Mouse (Mus musculus): Measurements from ENCODE around the gene Zbp1. TPM values are rescaled to one million over a fixed set of nuclear protein-coding genes. Genes with fewer than 3 reads are reported as not detected.

Zbp1 gene
- polyA plus RNA-seq, 1 experiment from 2014 or later = not detected

GRCm38 (mm10) chr2:173216840-173217239, 1.9 kb downstream of the Zbp1 start:
- peak; percentile 29 for DNase-seq (ENCODE audit: low spot score)
- H3K36me3 ChIP-seq (ENCODE audit: control insufficient read depth, insufficient read depth, low read length) = no peaks in the 10 kb centered on the region

GRCm38 (mm10) chr2:173212227-173212626, 6.5 kb downstream of the Zbp1 start:
- H3K27ac ChIP-seq (ENCODE audit: low read depth, low read length) = no peak overlapping the region
- no peaks in the 10 kb centered on the region for H3K36me3 ChIP-seq (ENCODE audit: control insufficient read depth, insufficient read depth, low read length)
- H3K9me3 ChIP-seq (ENCODE audit: control insufficient read depth, low read length) = no peaks in the 10 kb centered on the region
- no peak overlapping the region for H3K4me3 ChIP-seq (ENCODE audit: low read depth, low read length)
- ATAC-seq (replicated peaks; ENCODE audit: low FRiP score) (no peak), DNase-seq (ENCODE audit: low spot score) (no peak)
- no peaks in the 10 kb centered on the region for H3K4me1 ChIP-seq (replicated peaks; ENCODE audit: control insufficient read depth, insufficient read depth, low read length)
- no peak overlapping the region for H3K4me2 ChIP-seq (ENCODE audit: low read depth, low read length, severe bottlenecking)
- 79% methylated on average over 4 of the region's 4 CpGs for WGBS
- H3K27me3 ChIP-seq (ENCODE audit: control insufficient read depth, insufficient read depth, low read length) = no peaks in the 10 kb centered on the region
- no peak overlapping the region for H3K9ac ChIP-seq (ENCODE audit: low read length)

More at GRCm38 (mm10) chr2:173216840-173217239, 1.9 kb downstream of the Zbp1 start:
- 92% methylated on average over 7 of the region's 7 CpGs for WGBS
- Histone ChIP-seq H3K9me3 (ENCODE audit: control insufficient read depth, low read length) (no peaks in the 10 kb centered on the region), H3K9ac (ENCODE audit: low read length) (no peak overlapping the region), H3K4me2 (ENCODE audit: low read depth, low read length, severe bottlenecking) (no peak overlapping the region), H3K4me3 (ENCODE audit: low read depth, low read length) (no peak overlapping the region), H3K27me3 (ENCODE audit: control insufficient read depth, insufficient read depth, low read length) (no peaks in the 10 kb centered on the region), H3K27ac (ENCODE audit: low read depth, low read length) (no peak overlapping the region), H3K4me1 (replicated peaks; ENCODE audit: control insufficient read depth, insufficient read depth, low read length) (no peaks in the 10 kb centered on the region)
- no peak for ATAC-seq (replicated peaks; ENCODE audit: low FRiP score)

GRCm38 (mm10) chr2:173209091-173209815, 9.5 kb downstream of the Zbp1 start:
- WGBS = 93% methylated on average over 7 of the region's 7 CpGs
- no peaks in the 10 kb centered on the region for H3K4me1 ChIP-seq (replicated peaks; ENCODE audit: control insufficient read depth, insufficient read depth, low read length)
- no peaks in the 10 kb centered on the region for H3K9me3 ChIP-seq (ENCODE audit: control insufficient read depth, low read length)
- H3K4me2 ChIP-seq (ENCODE audit: low read depth, low read length, severe bottlenecking) = no peak overlapping the region
- no peaks in the 10 kb centered on the region for H3K36me3 ChIP-seq (ENCODE audit: control insufficient read depth, insufficient read depth, low read length)
- no peaks in the 10 kb centered on the region for H3K27me3 ChIP-seq (ENCODE audit: control insufficient read depth, insufficient read depth, low read length)
- no peak overlapping the region for H3K9ac ChIP-seq (ENCODE audit: low read length)
- no peak for ATAC-seq (replicated peaks; ENCODE audit: low FRiP score)
- DNase-seq (ENCODE audit: low spot score) = peak; percentile 49
- no peak overlapping the region for H3K4me3 ChIP-seq (ENCODE audit: low read depth, low read length)
- no peak overlapping the region for H3K27ac ChIP-seq (ENCODE audit: low read depth, low read length)

GRCm38 (mm10) chr2:173207051-173207450, 11.7 kb downstream of the Zbp1 start:
- H3K4me1 ChIP-seq (replicated peaks; ENCODE audit: control insufficient read depth, insufficient read depth, low read length) = no peaks in the 10 kb centered on the region
- DNase-seq (ENCODE audit: low spot score) = no peak

GRCm38 (mm10) chr2:173205563-173206099, 13.1 kb downstream of the Zbp1 start:
- no peak overlapping the region for H3K4me2 ChIP-seq (ENCODE audit: low read depth, low read length, severe bottlenecking)
- H3K9me3 ChIP-seq (ENCODE audit: control insufficient read depth, low read length) = no peaks in the 10 kb centered on the region
- ATAC-seq (replicated peaks; ENCODE audit: low FRiP score) = no peak
- DNase-seq (ENCODE audit: low spot score) = peak; percentile 46
- no peak overlapping the region for H3K4me3 ChIP-seq (ENCODE audit: low read depth, low read length)
- H3K9ac ChIP-seq (ENCODE audit: low read length) = no peak overlapping the region
- no peaks in the 10 kb centered on the region for H3K36me3 ChIP-seq (ENCODE audit: control insufficient read depth, insufficient read depth, low read length)
- no peak overlapping the region for H3K27ac ChIP-seq (ENCODE audit: low read depth, low read length)
- H3K4me1 ChIP-seq (replicated peaks; ENCODE audit: control insufficient read depth, insufficient read depth, low read length) = no peaks in the 10 kb centered on the region
- no peaks in the 10 kb centered on the region for H3K27me3 ChIP-seq (ENCODE audit: control insufficient read depth, insufficient read depth, low read length)
- 95% methylated on average over 14 of the region's 14 CpGs for WGBS

More at GRCm38 (mm10) chr2:173207051-173207450, 11.7 kb downstream of the Zbp1 start:
- no peak overlapping the region for H3K27ac ChIP-seq (ENCODE audit: low read depth, low read length)
- no peak overlapping the region for H3K4me3 ChIP-seq (ENCODE audit: low read depth, low read length)
- H3K9me3 ChIP-seq (ENCODE audit: control insufficient read depth, low read length) = no peaks in the 10 kb centered on the region
- no peak overlapping the region for H3K4me2 ChIP-seq (ENCODE audit: low read depth, low read length, severe bottlenecking)
- WGBS = 91% methylated on average over 3 of the region's 3 CpGs
- no peaks in the 10 kb centered on the region for H3K36me3 ChIP-seq (ENCODE audit: control insufficient read depth, insufficient read depth, low read length)
- ATAC-seq (replicated peaks; ENCODE audit: low FRiP score) = no peak
- no peaks in the 10 kb centered on the region for H3K27me3 ChIP-seq (ENCODE audit: control insufficient read depth, insufficient read depth, low read length)
- no peak overlapping the region for H3K9ac ChIP-seq (ENCODE audit: low read length)

- DNase-seq (ENCODE audit: low spot score) (peak; percentile 37), ATAC-seq (replicated peaks; ENCODE audit: low FRiP score) (no peak)
- no peak overlapping the region for H3K4me3 ChIP-seq (ENCODE audit: low read depth, low read length)
- H3K27me3 ChIP-seq (ENCODE audit: control insufficient read depth, insufficient read depth, low read length) = no peaks in the 10 kb centered on the region
- no peak overlapping the region for H3K9ac ChIP-seq (ENCODE audit: low read length)
- H3K4me2 ChIP-seq (ENCODE audit: low read depth, low read length, severe bottlenecking) = no peak overlapping the region
- 75% methylated on average over 4 of the region's 4 CpGs for WGBS
- H3K9me3 ChIP-seq (ENCODE audit: control insufficient read depth, low read length) = no peaks in the 10 kb centered on the region
- H3K4me1 ChIP-seq (replicated peaks; ENCODE audit: control insufficient read depth, insufficient read depth, low read length) = no peaks in the 10 kb centered on the region
- no peak overlapping the region for H3K27ac ChIP-seq (ENCODE audit: low read depth, low read length)
- H3K36me3 ChIP-seq (ENCODE audit: control insufficient read depth, insufficient read depth, low read length) = no peaks in the 10 kb centered on the region
These were observed 14.1 kb downstream of the Zbp1 start for GRCm38 (mm10) chr2:173204671-173205070.

- Histone ChIP-seq H3K4me1 (replicated peaks; ENCODE audit: control insufficient read depth, insufficient read depth, low read length) (no peaks in the 10 kb centered on the region), H3K27me3 (ENCODE audit: control insufficient read depth, insufficient read depth, low read length) (no peaks in the 10 kb centered on the region), H3K4me2 (ENCODE audit: low read depth, low read length, severe bottlenecking) (no peak overlapping the region), H3K27ac (ENCODE audit: low read depth, low read length) (no peak overlapping the region), H3K4me3 (ENCODE audit: low read depth, low read length) (no peak overlapping the region), H3K36me3 (ENCODE audit: control insufficient read depth, insufficient read depth, low read length) (no peaks in the 10 kb centered on the region), H3K9me3 (ENCODE audit: control insufficient read depth, low read length) (no peaks in the 10 kb centered on the region; the same call in 1 of the 2 replicates), H3K9ac (ENCODE audit: low read length) (no peak overlapping the region)
- DNase-seq (ENCODE audit: low spot score) = peak; percentile 30
- WGBS = 84% methylated on average over 3 of the region's 3 CpGs
- ATAC-seq (replicated peaks; ENCODE audit: low FRiP score) = no peak
These were observed 15.0 kb downstream of the Zbp1 start for GRCm38 (mm10) chr2:173203726-173204125.

GRCm38 (mm10) chr2:173202924-173203689, 15.6 kb downstream of the Zbp1 start:
- H3K4me3 ChIP-seq (ENCODE audit: low read depth, low read length) = no peak overlapping the region
- H3K4me2 ChIP-seq (ENCODE audit: low read depth, low read length, severe bottlenecking) = no peak overlapping the region
- H3K9me3 ChIP-seq (ENCODE audit: control insufficient read depth, low read length) = no peaks in the 10 kb centered on the region; the same call in 1 of the 2 replicates
- H3K36me3 ChIP-seq (ENCODE audit: control insufficient read depth, insufficient read depth, low read length) = no peaks in the 10 kb centered on the region
- H3K27ac ChIP-seq (ENCODE audit: low read depth, low read length) = no peak overlapping the region
- H3K4me1 ChIP-seq (replicated peaks; ENCODE audit: control insufficient read depth, insufficient read depth, low read length) = no peaks in the 10 kb centered on the region
- WGBS = 85% methylated on average over 19 of the region's 19 CpGs
- ATAC-seq (replicated peaks; ENCODE audit: low FRiP score) = no peak
- no peaks in the 10 kb centered on the region for H3K27me3 ChIP-seq (ENCODE audit: control insufficient read depth, insufficient read depth, low read length)
- H3K9ac ChIP-seq (ENCODE audit: low read length) = no peak overlapping the region
- peak; percentile 45 for DNase-seq (ENCODE audit: low spot score)

Data from forebrain, embryonic 11.5 days (tissue).